Mouse (Mus musculus) heart, postnatal 36 days (tissue): ENCODE results near the gene Lamtor1. TPM values are rescaled to one million over a fixed set of nuclear protein-coding genes. Genes with fewer than 3 reads are reported as not detected.
A peak's percentile ranks its signal among the peaks of the same experiment; 100 is the strongest.

Experiments
- DNase-seq, 2 experiments: peaks; one replicate each; pipeline ENCODE4 v3.0.0; 2021 to 2022
- intact Hi-C: fragments of 180-260 bp; cut with DNase I; formaldehyde crosslinking; loops from one replicate; pipeline ENCODE4 v1.15.1; 2025
- total RNA-seq, 2 experiments: library from RNA; stranded (reverse); gene quantifications; 2 replicates each; pipeline ENCODE4 v1.2.3; 2021

Lamtor1 gene
- 100 to 1,000 TPM; 110 to 111 TPM for total RNA-seq

DNA sequence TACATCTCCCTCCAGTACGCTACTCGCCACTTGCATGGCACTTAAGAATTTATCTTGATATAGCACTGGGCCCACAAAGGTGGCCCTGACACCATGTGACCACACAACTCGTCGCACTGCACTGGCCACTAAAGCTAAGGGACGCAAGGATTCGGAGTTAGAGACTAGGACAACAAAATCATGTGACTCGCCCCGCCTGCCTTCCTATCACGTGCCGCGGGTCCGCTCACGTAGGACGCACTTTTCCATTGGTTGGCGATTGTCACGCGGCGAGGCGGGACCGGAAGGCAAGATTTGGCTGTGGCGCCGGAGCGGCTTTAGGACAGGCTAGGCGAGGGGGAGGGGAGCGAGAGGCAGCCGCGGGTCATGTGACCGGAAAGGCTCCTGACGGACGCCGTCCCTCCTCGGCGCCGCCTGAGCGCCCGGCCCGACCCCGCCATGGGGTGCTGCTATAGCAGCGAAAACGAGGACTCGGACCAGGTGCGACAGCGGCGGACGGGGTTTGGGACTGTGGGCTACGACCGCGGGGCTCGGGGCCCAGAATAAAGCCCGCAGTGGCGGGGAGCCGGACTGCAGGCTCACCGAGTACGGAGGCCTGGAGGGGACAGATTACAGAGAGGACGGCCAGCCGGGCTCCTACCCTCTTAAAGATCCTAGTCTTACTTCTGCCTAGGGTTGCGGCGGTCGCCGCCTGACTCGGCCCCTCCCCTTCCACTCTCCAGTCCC, at the start of gene Lamtor1:
Lamtor1 (plus strand) TSS at position 344 of the 726 bp plus-strand sequence.
- peak; percentile 98 to 100 for DNase-seq
- intact Hi-C loops, result no loop called here

DNA sequence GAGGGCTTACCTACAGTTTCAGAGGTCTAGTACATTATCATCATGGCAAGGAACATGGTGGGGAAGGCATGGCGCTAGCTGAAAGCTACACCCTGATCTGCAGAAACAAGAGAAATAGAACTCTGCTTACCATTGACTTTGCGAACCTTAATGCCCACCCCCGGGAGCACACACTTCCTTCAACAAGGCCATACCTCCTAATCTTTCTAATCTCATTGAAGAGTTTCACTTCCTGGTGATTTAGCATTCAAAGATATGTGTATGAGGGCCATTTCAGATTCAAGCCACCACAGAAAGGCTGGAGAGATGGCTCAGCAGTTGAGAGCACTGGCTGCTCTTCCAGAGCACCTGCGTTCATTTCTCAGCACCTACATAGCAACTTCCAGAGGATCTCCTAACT, 48.6 kb upstream of the Lamtor1 start, which contains the start of gene Folr2:
Folr2 (minus strand) TSS at position 101 of the 400 bp plus-strand sequence.
- intact Hi-C loops, result no loop called here
- DNase-seq, result no peak

DNA sequence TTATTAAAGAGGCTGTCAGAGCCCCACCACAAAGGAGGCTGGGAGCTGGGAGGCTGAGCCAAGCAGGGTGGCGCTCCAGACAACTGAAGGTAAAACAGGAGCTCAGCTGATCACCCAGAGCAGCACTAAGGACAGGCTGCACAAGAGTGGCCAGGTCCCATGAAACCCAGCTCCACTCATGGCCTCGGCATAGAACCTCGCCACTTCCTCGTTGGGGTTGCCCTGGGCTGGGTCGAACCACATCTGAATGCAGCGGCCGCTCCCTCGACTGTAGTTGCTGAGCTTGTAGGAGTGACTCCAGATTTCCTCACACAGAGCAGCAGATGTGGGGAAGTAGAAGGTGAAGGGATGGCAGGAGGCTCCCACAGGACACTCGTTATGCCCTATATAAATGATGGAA, 47.3 kb upstream of the Lamtor1 start:
- intact Hi-C loops, result no loop called here
- peak in 1 of 2 experiments; percentile 11 for DNase-seq

DNA sequence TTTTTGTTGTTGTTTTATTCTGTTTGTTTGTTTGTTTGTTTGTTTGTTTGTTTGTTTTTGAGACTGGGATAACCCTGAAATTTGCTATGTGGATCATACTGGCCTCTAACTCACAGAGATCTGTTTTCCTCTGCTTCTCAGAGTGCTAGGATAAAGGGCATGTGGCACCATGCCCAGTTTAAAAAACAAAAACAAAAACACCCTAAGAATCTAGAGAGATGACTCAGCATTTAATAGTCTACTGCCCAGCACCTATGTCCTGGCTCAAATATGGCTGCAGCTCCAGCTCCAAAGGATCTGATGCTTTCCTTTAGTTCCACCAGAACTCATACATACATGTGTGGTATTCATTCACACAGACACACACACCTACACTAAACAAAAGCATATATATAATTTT, 44.7 kb upstream of the Lamtor1 start:
- intact Hi-C loops, result no loop called here

DNA sequence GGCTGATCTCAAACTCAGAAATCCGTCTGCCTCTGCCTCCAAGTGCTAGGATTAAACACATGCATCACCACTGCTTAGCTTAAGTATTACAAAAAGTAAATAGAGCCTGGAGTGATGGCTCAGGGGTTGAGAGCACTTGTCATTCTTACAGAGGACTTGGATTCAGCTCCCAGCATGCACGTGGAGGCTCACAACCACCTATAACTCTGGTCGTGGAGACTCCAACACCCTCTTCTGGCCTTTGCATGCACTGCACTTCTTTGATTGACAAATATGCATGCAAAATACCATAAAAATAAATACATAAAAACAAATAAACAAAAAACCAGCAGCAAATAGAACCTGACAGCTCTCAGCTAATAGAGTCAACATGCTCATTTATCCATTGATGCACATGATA, 43.4 kb upstream of the Lamtor1 start:
- no peak for DNase-seq
- intact Hi-C loops, result no loop called here

More for the DNA sequence above, 44.7 kb upstream of the Lamtor1 start:
- DNase-seq, result no peak

DNA sequence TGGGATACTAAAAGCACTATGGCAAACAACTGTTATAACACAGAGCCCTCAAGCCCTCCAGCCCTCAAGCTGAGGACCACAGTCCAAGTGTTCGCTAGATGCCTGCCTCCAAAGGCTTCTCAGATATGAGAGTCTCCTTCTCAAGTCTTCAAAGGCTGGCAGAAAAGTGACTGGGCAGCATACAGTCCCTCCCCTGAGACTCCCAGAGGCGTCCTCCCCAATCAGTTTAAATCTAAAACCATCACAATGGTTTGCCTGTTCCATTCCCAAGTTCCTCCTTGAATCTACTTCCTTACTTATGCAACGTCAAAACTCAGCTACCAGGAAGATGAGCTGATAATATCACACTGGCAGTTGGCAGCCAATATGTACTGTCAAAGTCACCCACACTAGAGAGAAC, 42.3 kb upstream of the Lamtor1 start, which contains the start of gene Anapc15:
Anapc15 (plus strand) TSS at position 301 of the 400 bp plus-strand sequence.
- intact Hi-C loops, result no loop called here
- no peak for DNase-seq

DNA sequence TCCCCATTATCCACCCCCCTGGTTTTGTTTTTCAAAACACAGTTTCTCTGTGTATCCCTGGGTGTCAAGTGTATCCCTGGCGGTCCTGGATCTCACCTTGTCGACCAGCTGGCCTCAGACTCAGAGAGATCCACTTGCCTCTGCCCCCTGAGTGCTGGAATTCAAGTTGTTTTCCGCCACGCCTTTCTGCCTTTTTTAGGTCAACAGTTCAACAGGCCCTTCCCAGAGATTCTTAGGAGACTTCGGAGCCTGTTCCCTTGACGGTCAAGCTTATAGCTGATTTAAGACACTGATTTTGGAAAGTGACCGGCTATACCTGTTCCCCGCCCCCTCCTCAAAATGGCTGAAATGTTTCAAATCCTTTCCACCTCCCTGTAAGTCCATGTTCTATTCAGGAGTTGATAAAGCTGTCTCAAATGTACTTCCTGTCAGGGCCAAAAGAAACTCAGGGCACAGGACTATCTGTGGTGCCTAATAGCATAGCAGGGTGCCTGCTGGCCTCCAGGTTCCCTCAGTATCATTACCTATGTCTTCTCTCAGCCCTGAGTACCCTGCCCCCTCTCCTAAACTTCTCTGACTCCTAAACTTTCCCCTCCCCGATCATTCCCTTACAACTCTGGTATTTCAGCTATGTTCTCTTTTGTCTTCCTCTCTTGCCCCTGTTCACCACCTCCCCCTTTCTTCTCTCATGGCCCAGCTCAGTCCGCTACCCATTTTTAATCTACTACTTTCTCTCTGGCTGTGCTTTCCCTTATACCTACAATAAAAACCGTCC, 39.0 kb upstream of the Lamtor1 start:
- intact Hi-C loops, result no loop called here

DNA sequence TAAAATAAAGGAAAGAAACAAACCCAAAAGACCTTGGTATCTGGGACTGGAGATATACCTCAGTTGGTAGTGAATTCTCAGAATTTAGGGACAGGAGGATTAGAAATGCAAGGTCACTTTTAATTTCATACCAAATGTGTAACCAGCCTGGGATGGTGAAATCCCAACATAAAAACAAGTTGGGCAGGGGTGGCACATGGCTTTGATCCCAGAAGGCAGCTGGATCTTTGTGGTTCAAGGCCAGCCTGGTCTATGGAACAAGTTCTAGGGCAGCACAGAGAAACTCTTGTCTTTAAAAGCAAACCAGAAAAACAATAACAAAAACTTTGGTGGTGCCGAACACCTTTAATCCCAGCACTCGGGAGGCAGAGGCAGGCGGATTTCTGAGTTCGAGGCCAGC, 38.2 kb upstream of the Lamtor1 start:
- intact Hi-C loops, result no loop called here
- no peak for DNase-seq

More for the DNA sequence above, 39.0 kb upstream of the Lamtor1 start:
- no peak for DNase-seq

DNA sequence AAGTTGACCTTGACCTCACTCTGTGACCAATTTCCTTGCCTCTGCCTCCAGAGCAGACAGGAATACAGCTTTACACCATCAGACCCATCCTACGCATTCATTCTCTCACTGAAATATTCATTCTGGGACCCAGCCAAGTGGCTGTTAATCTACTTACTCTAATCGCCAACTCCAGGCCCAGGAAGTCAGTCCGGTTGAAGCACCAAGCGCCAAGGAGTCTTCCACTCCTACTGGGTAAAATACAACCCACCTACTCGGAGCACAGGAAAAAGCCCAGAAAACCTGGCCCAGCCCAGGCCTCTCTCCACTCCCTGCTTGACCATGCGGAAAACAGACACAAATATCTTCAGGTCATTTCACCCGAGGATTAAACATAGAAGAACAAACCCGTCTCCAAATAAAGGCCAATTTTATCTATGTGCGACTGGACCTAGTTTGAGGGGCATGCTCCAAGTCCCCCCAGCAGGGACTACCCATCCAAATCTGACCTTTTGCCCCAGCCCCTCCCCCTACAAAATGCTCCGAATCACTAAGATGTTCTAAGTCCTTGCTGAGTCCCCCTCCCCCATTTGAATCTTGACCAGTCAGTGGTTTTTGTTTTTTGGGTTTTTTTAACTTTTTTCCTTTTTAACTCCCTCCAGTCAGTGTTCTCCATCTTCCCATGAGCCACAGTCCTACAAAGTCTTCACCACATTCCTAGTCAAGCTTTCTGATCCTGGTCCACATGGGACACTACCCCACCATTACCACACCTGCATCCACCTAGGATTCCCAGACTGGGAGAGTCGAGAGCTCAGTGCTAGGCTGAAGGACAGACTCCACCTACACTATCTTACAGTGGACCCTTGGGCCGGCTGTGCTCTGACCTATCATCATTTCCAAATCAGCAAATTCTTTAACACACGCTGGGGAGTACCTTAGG, 37.2 kb upstream of the Lamtor1 start:
- intact Hi-C loops, result no loop called here
- no peak for DNase-seq

DNA sequence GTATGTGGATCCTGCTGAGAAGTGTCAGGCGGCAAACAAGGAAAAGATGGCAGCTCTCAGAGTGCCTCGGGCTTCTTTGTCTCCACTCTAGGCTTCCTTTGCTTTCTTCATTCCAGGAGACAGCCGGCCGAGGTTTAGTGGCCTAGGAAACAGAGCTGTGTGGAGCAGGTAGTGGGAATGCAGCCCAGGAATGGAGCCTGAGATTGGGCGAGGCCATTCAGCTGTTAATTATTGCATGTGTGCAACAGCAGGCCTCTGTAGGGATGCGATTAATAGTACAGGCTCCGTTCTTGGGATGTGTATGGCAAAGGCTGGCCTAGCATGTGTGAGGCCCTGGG, 36.6 kb upstream of the Lamtor1 start:
- no peak for DNase-seq
- intact Hi-C loops, result no loop called here

DNA sequence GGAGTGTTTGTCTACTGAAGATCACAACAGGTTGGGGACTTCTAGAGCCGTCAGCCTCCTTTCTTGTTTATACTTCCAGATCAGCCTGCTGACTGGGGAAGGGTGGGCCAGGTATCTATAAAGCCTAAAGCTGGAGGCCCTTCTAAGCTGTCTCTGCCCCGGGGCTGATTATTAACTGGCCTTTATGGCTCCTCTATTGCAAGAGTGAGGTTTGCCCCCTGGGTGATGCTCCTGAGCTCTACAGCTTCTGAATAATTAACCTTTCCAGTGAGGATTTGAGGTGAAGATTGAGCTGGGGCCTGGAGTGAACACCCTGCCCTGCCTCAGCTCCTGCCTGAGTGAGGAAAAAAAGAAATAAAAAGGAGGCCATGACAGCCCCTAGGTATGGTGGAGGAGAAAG, 35.1 kb upstream of the Lamtor1 start, which contains the start of gene Folr1:
Folr1 (minus strand) TSS at position 160 of the 400 bp plus-strand sequence.
- intact Hi-C loops, result no loop called here
- no peak for DNase-seq

DNA sequence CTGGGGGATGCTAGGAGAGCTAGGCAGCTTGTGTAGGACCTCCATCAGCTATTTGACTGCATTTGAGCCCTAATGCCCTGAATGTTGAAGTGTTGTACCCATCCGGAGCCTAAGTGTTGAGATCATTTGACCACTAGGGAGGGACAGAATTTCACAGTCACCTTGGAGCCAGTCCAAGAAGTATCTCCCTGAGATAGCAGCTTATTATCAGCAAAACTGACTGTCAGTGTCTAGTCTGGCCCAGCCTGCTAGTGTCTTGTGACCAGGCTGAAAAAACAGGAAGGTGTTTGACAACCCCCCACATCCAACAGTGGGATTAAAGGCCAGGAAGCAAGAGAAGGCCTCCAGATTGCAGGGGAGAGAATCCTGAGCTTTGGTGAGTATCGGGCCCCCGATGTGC, 34.4 kb upstream of the Lamtor1 start:
- intact Hi-C loops, result no loop called here
- DNase-seq, result no peak

DNA sequence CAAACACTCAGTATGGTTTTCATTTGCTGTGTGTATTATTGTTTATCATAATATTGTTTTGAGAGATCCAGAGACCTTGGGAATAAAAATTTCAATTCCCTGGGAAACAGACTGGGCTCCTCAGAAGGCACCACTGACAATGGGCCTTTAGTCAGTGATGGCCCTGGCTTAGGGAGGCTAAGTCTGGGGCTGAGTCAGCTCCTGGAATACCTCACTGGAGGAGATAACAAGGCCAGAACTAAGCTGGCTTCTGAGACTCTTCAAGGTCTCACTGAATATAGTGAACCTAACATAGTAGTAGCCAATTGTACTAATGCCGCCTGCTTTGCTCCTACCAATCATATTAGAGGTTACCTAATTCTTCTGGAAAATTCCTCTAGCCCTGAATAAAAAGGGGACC, 29.7 kb upstream of the Lamtor1 start:
- intact Hi-C loops, result no loop called here
- DNase-seq, result no peak

DNA sequence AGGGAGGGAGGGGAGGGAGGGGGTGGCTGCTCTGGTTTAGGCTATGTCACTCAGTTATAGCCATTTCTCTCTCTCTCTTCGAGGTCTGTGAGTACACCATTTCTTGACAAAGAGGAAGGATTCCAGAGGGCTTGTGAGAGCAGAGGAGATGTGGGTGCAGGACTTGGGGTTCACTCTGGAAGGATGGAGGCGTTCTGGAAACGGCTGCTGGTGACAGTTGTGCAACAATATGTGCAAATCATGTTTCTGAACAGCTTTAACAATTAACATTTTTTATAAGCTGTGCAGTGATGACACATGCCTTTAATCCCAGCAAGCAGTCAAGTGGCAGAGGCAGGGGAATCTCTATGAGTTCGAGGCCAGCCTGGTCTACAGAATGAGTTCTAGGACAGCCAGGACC, 24.8 kb upstream of the Lamtor1 start:
- no peak for DNase-seq
- intact Hi-C loops, result no loop called here

DNA sequence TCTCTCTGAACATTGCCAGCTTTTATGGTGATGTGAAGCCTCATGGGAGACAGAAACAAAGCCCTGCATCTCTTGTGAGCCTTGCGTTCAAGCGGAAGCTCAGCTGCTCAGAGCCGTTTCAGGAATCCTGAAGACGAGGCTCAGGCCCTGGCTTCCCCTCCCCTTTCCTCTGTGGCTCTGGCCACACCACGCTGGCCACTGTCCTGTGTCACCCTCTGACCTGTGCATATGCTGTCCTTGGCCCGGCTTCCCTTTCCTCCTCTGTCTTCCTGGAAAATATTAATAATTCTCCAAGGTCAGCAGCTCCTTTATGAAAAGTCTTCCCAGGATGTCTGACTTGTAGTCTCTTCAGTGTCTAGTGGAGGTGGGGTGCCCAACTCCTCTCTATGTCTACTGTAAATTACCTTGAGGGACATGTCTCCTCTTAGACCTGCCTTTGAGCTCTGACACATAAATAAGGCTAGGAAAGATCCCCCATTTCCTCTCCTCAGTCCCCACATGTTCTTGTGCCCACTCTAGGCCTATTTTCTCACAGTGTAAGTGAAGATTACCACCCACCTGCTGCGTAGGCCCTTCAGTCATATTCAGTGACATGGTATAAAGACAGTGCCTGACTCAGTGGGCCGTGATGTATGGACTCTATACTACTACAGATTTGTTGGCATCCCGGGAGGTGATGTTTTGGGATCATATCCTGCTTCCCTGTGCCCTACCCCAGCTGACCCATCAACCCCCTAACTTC, 23.1 kb upstream of the Lamtor1 start:
- intact Hi-C loops, result no loop called here
- no peak for DNase-seq

DNA sequence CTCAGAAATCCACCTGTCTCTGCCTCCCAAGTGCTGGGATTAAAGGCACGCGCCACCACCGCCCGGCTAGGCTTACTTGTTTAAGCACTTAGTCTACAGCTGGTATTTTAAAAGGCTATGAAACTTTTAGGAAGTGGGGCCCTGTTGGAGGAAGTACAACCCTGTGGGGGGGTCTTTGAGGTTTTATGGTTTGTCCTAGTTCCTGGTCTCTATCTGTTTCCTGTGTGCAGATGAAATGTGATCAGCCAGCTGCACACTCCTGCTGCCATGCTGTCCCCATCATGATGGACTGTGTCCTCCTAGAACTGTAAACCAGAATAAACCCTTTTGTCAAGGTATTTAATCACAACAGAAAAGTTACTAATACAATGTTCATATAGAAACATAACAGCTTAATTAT, 21.5 kb upstream of the Lamtor1 start:
- intact Hi-C loops, result no loop called here
- DNase-seq, result no peak

DNA sequence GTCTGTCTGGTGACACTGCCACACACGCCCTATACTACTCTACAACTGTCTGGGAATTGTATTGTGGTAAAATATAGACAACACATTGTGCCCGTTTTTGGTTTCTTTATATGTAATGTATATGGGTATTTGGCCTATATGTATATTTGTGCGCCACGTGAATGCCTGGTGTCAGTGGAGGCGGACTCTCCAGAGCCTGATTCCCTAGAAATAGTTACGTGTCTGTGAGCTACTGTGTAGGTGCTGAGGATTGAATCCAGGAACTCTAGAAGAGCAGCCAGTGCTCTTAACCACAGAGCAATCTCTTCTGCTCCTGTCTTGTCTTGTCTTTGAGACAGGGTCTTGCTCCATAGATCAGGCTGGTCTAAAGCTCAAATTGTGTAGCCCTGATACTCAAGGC, 19.4 kb upstream of the Lamtor1 start:
- intact Hi-C loops, result no loop called here
- DNase-seq, result no peak

DNA sequence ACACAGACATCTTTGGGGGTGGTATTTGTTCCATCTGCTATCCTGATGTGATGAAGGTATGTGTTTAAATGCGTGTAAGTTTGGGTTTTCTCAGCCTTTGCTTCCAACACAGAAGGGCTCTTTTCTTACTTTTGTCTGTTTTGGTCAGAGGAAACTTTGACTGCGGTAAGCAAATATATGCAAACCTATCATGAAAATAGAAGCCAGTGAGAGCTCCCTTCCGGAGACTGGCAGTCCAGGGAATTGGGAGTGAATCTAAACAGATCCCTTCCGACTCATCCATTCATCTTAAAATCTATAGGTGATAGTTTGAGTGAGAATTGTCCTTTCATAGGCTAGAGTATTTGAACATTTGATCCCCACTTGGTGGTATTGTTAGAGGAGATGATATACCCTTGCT, 17.2 kb upstream of the Lamtor1 start:
- intact Hi-C loops, result no loop called here
- DNase-seq, result no peak

DNA sequence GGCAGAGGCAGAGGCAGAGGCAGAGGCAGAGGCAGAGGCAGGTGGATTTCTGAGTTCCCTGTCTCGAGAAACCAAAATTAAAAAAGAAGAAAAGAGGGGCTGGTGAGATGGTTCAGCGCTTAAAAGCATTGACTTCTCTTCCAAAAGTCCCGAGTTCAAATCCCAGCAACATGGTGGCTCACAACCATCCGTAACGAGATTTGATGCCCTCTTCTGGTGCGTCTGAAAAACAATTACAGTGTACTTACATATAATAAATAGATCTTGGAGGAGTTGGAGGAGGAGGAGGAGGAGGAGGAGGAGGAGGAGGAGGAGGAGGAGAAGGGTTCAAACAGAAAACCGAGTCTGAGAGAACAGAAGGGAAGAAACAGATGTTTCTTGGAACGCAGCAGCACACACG, 10.0 kb upstream of the Lamtor1 start:
- no peak for DNase-seq
- intact Hi-C loops, result loop anchor here (1.0 to 2.0 kb wide), 3 partner anchors 38 to 231 kb away; partner anchors contain the start of genes Inppl1 and Lrrc51
